Mouse (Mus musculus) stomach, embryonic 14.5 days (tissue): Measurements from ENCODE around the gene Gm6169. TPM values are rescaled to one million over a fixed set of nuclear protein-coding genes. Genes with fewer than 3 reads are reported as not detected.
"Not testable (repeated sequence)": the region's sequence is repeated elsewhere in the genome, so short reads cannot be mapped to it uniquely, and the experiment has no call there.

Experiments used
- ATAC-seq: fragments of 200-750 bp; cut with Nextera tagmentation; 2 replicates; pipeline ENCODE4 v1.8.0; 2017; ENCODE audit warnings: low read depth, moderate TSS enrichment; ENCODE audit not compliant: insufficient number of reproducible peaks, insufficient read depth, low FRiP score
- H3K27ac ChIP-seq: fragments of 300-500 bp; sonication (generic); 2 replicates; pipeline ENCODE4 v1.5.1; 2014; ENCODE audit warnings: mild to moderate bottlenecking, low read length, moderate library complexity, mixed read lengths
- H3K27me3 ChIP-seq: fragments of 300-500 bp; sonication (generic); 2 replicates; pipeline ENCODE4 v1.6.1; 2014; ENCODE audit warnings: low read length, control low read depth, mixed read lengths; ENCODE audit not compliant: control insufficient read depth, insufficient read depth
- H3K36me3 ChIP-seq: fragments of 300-500 bp; sonication (generic); 2 replicates; pipeline ENCODE4 v1.6.1; 2014; ENCODE audit warnings: mild to moderate bottlenecking, control low read depth, low read length, moderate library complexity, mixed read lengths; ENCODE audit not compliant: control insufficient read depth, insufficient read depth
- H3K4me1 ChIP-seq: fragments of 300-500 bp; sonication (generic); 2 replicates; pipeline ENCODE4 v1.6.1; 2014; ENCODE audit warnings: low read length, control low read depth, mixed read lengths; ENCODE audit not compliant: control insufficient read depth, insufficient read depth
- H3K4me2 ChIP-seq: fragments of 300-500 bp; sonication (generic); replicated peaks from 2 replicates; pipeline ENCODE4 v1.6.1; 2014; ENCODE audit warnings: low read depth, low read length, control low read depth
- H3K4me3 ChIP-seq: fragments of 300-500 bp; sonication (generic); 2 replicates; pipeline ENCODE4 v1.5.1; 2014; ENCODE audit warnings: low read depth, low read length, control low read depth
- H3K9ac ChIP-seq: fragments of 300-500 bp; sonication (generic); replicated peaks from 2 replicates; pipeline ENCODE4 v1.6.1; 2014; ENCODE audit warnings: low read depth, mild to moderate bottlenecking, control low read depth, low read length, moderate library complexity, mixed read lengths
- H3K9me3 ChIP-seq: fragments of 300-500 bp; sonication (generic); 2 replicates; pipeline ENCODE4 v1.6.1; 2016; ENCODE audit warnings: low read depth, low read length, control low read depth; ENCODE audit not compliant: control insufficient read depth
- WGBS: fragments of 180-500 bp; shearing (Covaris S2); extraction: QIAGEN DNeasy Blood & Tissue Kit; methylation state at CpG from one replicate; pipeline ENCODE4 v1.1.7; 2014; 5-methylcytosine and 5-hydroxymethylcytosine counted together
- polyA plus RNA-seq: library from polyadenylated mRNA; unstranded; fragments of >200 nt; fragmentation: Nextera tagmentation; extraction: Ambion mirVana; gene quantifications from 2 replicates; pipeline ENCODE4 v1.2.1, GENCODE M21; 2014

Gm6169 gene
- polyA plus RNA-seq, 1 experiment from 2014 or later, result 6.1 TPM

- ATAC-seq, result no peak
- 83% methylated on average over 4 of the region's 4 CpGs for WGBS
- Histone ChIP-seq H3K4me1 (no peaks in the 10 kb centered on the region), H3K36me3 (no peaks in the 10 kb centered on the region; the same call in none of the 2 replicates), H3K9ac (no peak overlapping the region), H3K4me2 (no peak overlapping the region), H3K27ac (no peak overlapping the region), H3K9me3 (no peaks in the 10 kb centered on the region), H3K4me3 (no peak overlapping the region), H3K27me3 (no peaks in the 10 kb centered on the region)
Observed at GRCm38 (mm10) chr13:97109046-97109445, 10.0 kb upstream of the Gm6169 start.

GRCm38 (mm10) chr13:97107721-97108120 is 8.7 kb upstream of the Gm6169 start:
- H3K4me3 ChIP-seq, H3K27ac ChIP-seq, H3K9ac ChIP-seq, H3K27me3 ChIP-seq, H3K36me3 ChIP-seq, ATAC-seq, H3K9me3 ChIP-seq, H3K4me1 ChIP-seq, H3K4me2 ChIP-seq: not testable (repeated sequence)
- WGBS, result 93% methylated on average over 4 of the region's 4 CpGs

GRCm38 (mm10) chr13:97104996-97105395 is 6.0 kb upstream of the Gm6169 start:
- no peak for ATAC-seq

GRCm38 (mm10) chr13:97095726-97096125 is 3.3 kb downstream of the Gm6169 start:
- Histone ChIP-seq H3K9ac (no peak overlapping the region), H3K27ac (no peak overlapping the region), H3K4me1 (no peaks in the 10 kb centered on the region), H3K4me3 (no peak overlapping the region), H3K4me2 (no peak overlapping the region), H3K27me3 (no peaks in the 10 kb centered on the region), H3K36me3 (no peaks in the 10 kb centered on the region), H3K9me3 (no peaks in the 10 kb centered on the region)
- WGBS, result 84% methylated on average over 4 of the region's 4 CpGs
- ATAC-seq, result no peak

More at GRCm38 (mm10) chr13:97104996-97105395, 6.0 kb upstream of the Gm6169 start:
- Histone ChIP-seq H3K9me3 (no peaks in the 10 kb centered on the region), H3K4me2 (no peak overlapping the region), H3K9ac (no peak overlapping the region), H3K27ac (no peak overlapping the region), H3K36me3 (no peaks in the 10 kb centered on the region; the same call in 1 of the 2 replicates), H3K4me1 (no peaks in the 10 kb centered on the region), H3K27me3 (no peaks in the 10 kb centered on the region), H3K4me3 (no peak overlapping the region)
- 76% methylated on average over 7 of the region's 7 CpGs for WGBS

- ATAC-seq, result no peak
- no peaks in the 10 kb centered on the region for H3K36me3 ChIP-seq
- H3K4me3 ChIP-seq, result no peak overlapping the region
- no peaks in the 10 kb centered on the region for H3K27me3 ChIP-seq
- no peak overlapping the region for H3K9ac ChIP-seq
- H3K27ac ChIP-seq, result no peak overlapping the region
- H3K4me1 ChIP-seq, result no peaks in the 10 kb centered on the region
- no peak overlapping the region for H3K4me2 ChIP-seq
- 83% methylated on average over 3 of the region's 3 CpGs for WGBS
- H3K9me3 ChIP-seq, result no peaks in the 10 kb centered on the region
Observed at GRCm38 (mm10) chr13:97088183-97088582, 10.9 kb downstream of the Gm6169 start.

- no peak for ATAC-seq
- WGBS, result 88% methylated on average over 6 of the region's 6 CpGs
- Histone ChIP-seq H3K9me3 (no peaks in the 10 kb centered on the region), H3K27me3 (no peaks in the 10 kb centered on the region), H3K4me1 (no peaks in the 10 kb centered on the region), H3K36me3 (no peaks in the 10 kb centered on the region), H3K4me3 (no peak overlapping the region), H3K4me2 (no peak overlapping the region), H3K9ac (no peak overlapping the region), H3K27ac (no peak overlapping the region)
Observed at GRCm38 (mm10) chr13:97087421-97087820, 11.6 kb downstream of the Gm6169 start.

GRCm38 (mm10) chr13:97086316-97086715 is 12.7 kb downstream of the Gm6169 start:
- ATAC-seq, result no peak
- no peaks in the 10 kb centered on the region for H3K9me3 ChIP-seq

GRCm38 (mm10) chr13:97082432-97082831 is 16.6 kb downstream of the Gm6169 start:
- WGBS, result 76% methylated on average over 7 of the region's 7 CpGs
- H3K27me3 ChIP-seq, result no peaks in the 10 kb centered on the region
- H3K4me3 ChIP-seq, result no peak overlapping the region
- no peak overlapping the region for H3K27ac ChIP-seq
- peak; percentile 37; the same call in 1 of the 2 replicates for ATAC-seq
- no peak overlapping the region for H3K9ac ChIP-seq
- H3K9me3 ChIP-seq, result no peaks in the 10 kb centered on the region
- H3K4me2 ChIP-seq, result no peak overlapping the region
- H3K36me3 ChIP-seq, result no peaks in the 10 kb centered on the region
- no peaks in the 10 kb centered on the region for H3K4me1 ChIP-seq

More at GRCm38 (mm10) chr13:97086316-97086715, 12.7 kb downstream of the Gm6169 start:
- Histone ChIP-seq H3K9ac (no peak overlapping the region), H3K27me3 (no peaks in the 10 kb centered on the region), H3K36me3 (no peaks in the 10 kb centered on the region), H3K4me3 (no peak overlapping the region), H3K4me1 (no peaks in the 10 kb centered on the region), H3K4me2 (no peak overlapping the region), H3K27ac (no peak overlapping the region)
- WGBS, result 70% methylated on average over 8 of the region's 9 CpGs

- Histone ChIP-seq H3K27ac (no peak overlapping the region), H3K4me3 (no peak overlapping the region), H3K36me3 (no peaks in the 10 kb centered on the region), H3K4me2 (no peak overlapping the region), H3K27me3 (no peaks in the 10 kb centered on the region), H3K9ac (no peak overlapping the region), H3K9me3 (no peaks in the 10 kb centered on the region), H3K4me1 (no peaks in the 10 kb centered on the region)
- ATAC-seq, result no peak
- 87% methylated on average over 3 of the region's 3 CpGs for WGBS
Observed at GRCm38 (mm10) chr13:97080615-97081014, 18.4 kb downstream of the Gm6169 start.
